Mouse (Mus musculus) liver, embryonic 11.5 days (tissue): ENCODE data around the gene Pde4dip. TPM values are rescaled to one million over a fixed set of nuclear protein-coding genes. Genes with fewer than 3 reads are reported as not detected.

Experiments used
- ATAC-seq: fragments of 200-750 bp; cut with Nextera tagmentation; replicated peaks from 2 replicates; pipeline ENCODE4 v1.8.0; 2017; ENCODE audit warnings: moderate number of reproducible peaks, mild to moderate bottlenecking, moderate TSS enrichment, moderate library complexity; ENCODE audit not compliant: low FRiP score
- DNase-seq: peaks from one replicate; pipeline ENCODE4 v3.0.0-alpha.2; 2017; ENCODE audit warnings: low spot score
- H3K27ac ChIP-seq: fragments of 300-500 bp; sonication (generic); 2 replicates; pipeline ENCODE4 v1.5.1; 2014; ENCODE audit warnings: mild to moderate bottlenecking, low read depth, low read length, control low read depth
- H3K27me3 ChIP-seq: fragments of 300-500 bp; sonication (generic); replicated peaks from 2 replicates; pipeline ENCODE4 v1.6.1; 2014; ENCODE audit warnings: low read length, mixed read lengths; ENCODE audit not compliant: control insufficient read depth, insufficient read depth
- H3K36me3 ChIP-seq: fragments of 300-500 bp; sonication (generic); 2 replicates; pipeline ENCODE4 v1.6.1; 2014; ENCODE audit warnings: mild to moderate bottlenecking, low read length, moderate library complexity, mixed read lengths; ENCODE audit not compliant: control insufficient read depth, insufficient read depth
- H3K4me1 ChIP-seq: fragments of 300-500 bp; sonication (generic); replicated peaks from 2 replicates; pipeline ENCODE4 v1.6.1; 2014; ENCODE audit warnings: low read length, mixed read lengths; ENCODE audit not compliant: control insufficient read depth, insufficient read depth
- H3K4me2 ChIP-seq: fragments of 300-500 bp; sonication (generic); 2 replicates; pipeline ENCODE4 v1.6.1; 2014; ENCODE audit warnings: mild to moderate bottlenecking, control low read depth, moderate library complexity
- H3K4me3 ChIP-seq: fragments of 300-500 bp; sonication (generic); 2 replicates; pipeline ENCODE4 v1.5.1; 2014; ENCODE audit warnings: low read depth, low read length, control low read depth
- H3K9ac ChIP-seq: fragments of 300-500 bp; sonication (generic); 2 replicates; pipeline ENCODE4 v1.6.1; 2014; ENCODE audit warnings: low read depth, low read length, control low read depth
- H3K9me3 ChIP-seq: fragments of 300-500 bp; sonication (generic); 2 replicates; pipeline ENCODE4 v1.6.1; 2016; ENCODE audit warnings: low read length, inconsistent platforms, mixed read lengths; ENCODE audit not compliant: control insufficient read depth
- WGBS: fragments of 180-500 bp; shearing (Covaris S2); extraction: QIAGEN DNeasy Blood & Tissue Kit; methylation state at CpG from one replicate; pipeline ENCODE4 v1.1.7; 2014; 5-methylcytosine and 5-hydroxymethylcytosine counted together
- polyA plus RNA-seq: library from polyadenylated mRNA; unstranded; fragments of >200 nt; fragmentation: Nextera tagmentation; extraction: Ambion mirVana; gene quantifications from 2 replicates; pipeline ENCODE4 v1.2.1, GENCODE M21; 2014

Gene Pde4dip
- polyA plus RNA-seq, 1 experiment from 2014 or later = 16.9 TPM

GRCm38 (mm10) chr3:97755411-97755810 lies 133.1 kb downstream of the Pde4dip start:
- Histone ChIP-seq H3K27ac (no peak overlapping the region), H3K4me3 (no peak overlapping the region), H3K36me3 (peaks cover 12% of the 10 kb centered on the region), H3K4me1 (no peaks in the 10 kb centered on the region), H3K9ac (no peak overlapping the region), H3K27me3 (no peaks in the 10 kb centered on the region), H3K4me2 (no peak overlapping the region), H3K9me3 (no peaks in the 10 kb centered on the region)
- no peak for DNase-seq
- no peak for ATAC-seq
- 91% methylated on average over 14 of the region's 14 CpGs for WGBS

GRCm38 (mm10) chr3:97752901-97753300 lies 135.6 kb downstream of the Pde4dip start:
- Histone ChIP-seq H3K4me1 (no peaks in the 10 kb centered on the region), H3K27ac (no peak overlapping the region), H3K9me3 (no peaks in the 10 kb centered on the region), H3K4me3 (no peak overlapping the region), H3K4me2 (no peak overlapping the region), H3K27me3 (no peaks in the 10 kb centered on the region), H3K9ac (no peak overlapping the region), H3K36me3 (peaks cover 15% of the 10 kb centered on the region)
- DNase-seq (no peak), ATAC-seq (no peak)
- WGBS = 86% methylated on average over 3 of the region's 3 CpGs

GRCm38 (mm10) chr3:97751566-97751965 lies 136.9 kb downstream of the Pde4dip start:
- DNase-seq (no peak), ATAC-seq (no peak)
- Histone ChIP-seq H3K4me3 (no peak overlapping the region), H3K9me3 (no peaks in the 10 kb centered on the region), H3K36me3 (peaks cover 17% of the 10 kb centered on the region), H3K4me1 (no peaks in the 10 kb centered on the region), H3K4me2 (no peak overlapping the region), H3K9ac (no peak overlapping the region), H3K27ac (no peak overlapping the region), H3K27me3 (no peaks in the 10 kb centered on the region)
- 90% methylated on average over 21 of the region's 21 CpGs for WGBS

GRCm38 (mm10) chr3:97748789-97749188 lies 139.7 kb downstream of the Pde4dip start:
- no peaks in the 10 kb centered on the region for H3K4me1 ChIP-seq
- no peak overlapping the region for H3K4me2 ChIP-seq
- DNase-seq = no peak
- no peak overlapping the region for H3K9ac ChIP-seq
- H3K4me3 ChIP-seq = no peak overlapping the region
- 83% methylated on average over 10 of the region's 10 CpGs for WGBS
- no peaks in the 10 kb centered on the region for H3K27me3 ChIP-seq
- no peak for ATAC-seq
- H3K9me3 ChIP-seq = no peaks in the 10 kb centered on the region
- H3K36me3 ChIP-seq = peaks cover 24% of the 10 kb centered on the region
- no peak overlapping the region for H3K27ac ChIP-seq

GRCm38 (mm10) chr3:97742841-97743240 lies 145.7 kb downstream of the Pde4dip start:
- H3K27me3 ChIP-seq = no peaks in the 10 kb centered on the region
- no peak for ATAC-seq
- no peak for DNase-seq
- no peak overlapping the region for H3K27ac ChIP-seq
- no peak overlapping the region for H3K4me2 ChIP-seq
- no peaks in the 10 kb centered on the region for H3K4me1 ChIP-seq
- peaks cover 25% of the 10 kb centered on the region for H3K36me3 ChIP-seq
- 91% methylated on average over 8 of the region's 8 CpGs for WGBS
- no peaks in the 10 kb centered on the region for H3K9me3 ChIP-seq
- no peak overlapping the region for H3K9ac ChIP-seq
- no peak overlapping the region for H3K4me3 ChIP-seq

GRCm38 (mm10) chr3:97735575-97735974 lies 152.9 kb downstream of the Pde4dip start:
- no peak for ATAC-seq
- no peak overlapping the region for H3K27ac ChIP-seq
- H3K4me2 ChIP-seq = no peak overlapping the region
- DNase-seq = no peak
- no peaks in the 10 kb centered on the region for H3K4me1 ChIP-seq
- no peak overlapping the region for H3K9ac ChIP-seq
- no peaks in the 10 kb centered on the region for H3K27me3 ChIP-seq
- H3K9me3 ChIP-seq = no peaks in the 10 kb centered on the region
- H3K4me3 ChIP-seq = no peak overlapping the region
- no peaks in the 10 kb centered on the region for H3K36me3 ChIP-seq
- WGBS = 74% methylated on average over 5 of the region's 5 CpGs

- no peak overlapping the region for H3K27ac ChIP-seq
Measured at GRCm38 (mm10) chr3:97734259-97734658, 154.2 kb downstream of the Pde4dip start.

GRCm38 (mm10) chr3:97732622-97733021 lies 155.9 kb downstream of the Pde4dip start:
- 80% methylated on average over 6 of the region's 6 CpGs for WGBS
- no peak overlapping the region for H3K4me2 ChIP-seq
- no peaks in the 10 kb centered on the region for H3K4me1 ChIP-seq
- H3K27me3 ChIP-seq = no peaks in the 10 kb centered on the region
- DNase-seq (no peak), ATAC-seq (no peak)
- H3K4me3 ChIP-seq = no peak overlapping the region
- H3K36me3 ChIP-seq = no peaks in the 10 kb centered on the region
- no peak overlapping the region for H3K27ac ChIP-seq
- no peak overlapping the region for H3K9ac ChIP-seq
- H3K9me3 ChIP-seq = no peaks in the 10 kb centered on the region

More at GRCm38 (mm10) chr3:97734259-97734658, 154.2 kb downstream of the Pde4dip start:
- H3K4me2 ChIP-seq = no peak overlapping the region
- WGBS = 68% methylated on average over 4 of the region's 4 CpGs
- DNase-seq = no peak
- H3K36me3 ChIP-seq = no peaks in the 10 kb centered on the region
- no peak overlapping the region for H3K4me3 ChIP-seq
- H3K4me1 ChIP-seq = no peaks in the 10 kb centered on the region
- no peaks in the 10 kb centered on the region for H3K9me3 ChIP-seq
- no peaks in the 10 kb centered on the region for H3K27me3 ChIP-seq
- H3K9ac ChIP-seq = no peak overlapping the region
- no peak for ATAC-seq

- H3K4me2 ChIP-seq = no peak overlapping the region
- no peaks in the 10 kb centered on the region for H3K36me3 ChIP-seq
- no peak overlapping the region for H3K27ac ChIP-seq
- no peak overlapping the region for H3K9ac ChIP-seq
- H3K4me1 ChIP-seq = no peaks in the 10 kb centered on the region
- 85% methylated on average over 7 of the region's 7 CpGs for WGBS
- H3K4me3 ChIP-seq = no peak overlapping the region
- ATAC-seq = no peak
- H3K9me3 ChIP-seq = no peaks in the 10 kb centered on the region
- DNase-seq = no peak
- H3K27me3 ChIP-seq = no peaks in the 10 kb centered on the region
Measured at GRCm38 (mm10) chr3:97730624-97731023, 157.9 kb downstream of the Pde4dip start.
